Mouse (Mus musculus) ES-Bruce4 (cell line): ENCODE measurements around the gene Zfp42. TPM values are rescaled to one million over a fixed set of nuclear protein-coding genes. Genes with fewer than 3 reads are reported as not detected.
A peak's percentile ranks its signal among the peaks of the same experiment; 100 is the strongest.

Source experiments
- H3K27ac ChIP-seq: 2 replicates; pipeline ENCODE4 v1.5.1; 2012; ENCODE audit warnings: low read length, inconsistent platforms; ENCODE audit not compliant: insufficient read depth
- H3K27me3 ChIP-seq: 2 replicates; pipeline ENCODE4 v1.6.1; 2012; ENCODE audit warnings: mild to moderate bottlenecking, low read length, inconsistent platforms; ENCODE audit not compliant: control insufficient read depth, poor library complexity, insufficient read depth, severe bottlenecking
- H3K36me3 ChIP-seq: 2 replicates; pipeline ENCODE4 v1.6.1; 2012; ENCODE audit warnings: inconsistent platforms, mild to moderate bottlenecking, low read length, moderate library complexity; ENCODE audit not compliant: control insufficient read depth, poor library complexity, insufficient read depth, severe bottlenecking
- H3K4me1 ChIP-seq: one replicate; pipeline ENCODE4 v1.8.1; 2011; ENCODE audit warnings: low read length; ENCODE audit not compliant: control insufficient read depth, insufficient read depth
- H3K4me3 ChIP-seq: 2 replicates; pipeline ENCODE4 v1.5.1; 2011; ENCODE audit warnings: low read depth, mild to moderate bottlenecking, low read length
- H3K9ac ChIP-seq: 2 replicates; pipeline ENCODE4 v1.6.1; 2012; ENCODE audit warnings: low read depth, mild to moderate bottlenecking, inconsistent platforms; ENCODE audit not compliant: poor library complexity, severe bottlenecking
- H3K9me3 ChIP-seq: replicated peaks from 2 replicates; pipeline ENCODE4 v1.6.1; 2012; ENCODE audit warnings: mild to moderate bottlenecking, low read length, inconsistent platforms; ENCODE audit not compliant: control insufficient read depth, poor library complexity, insufficient read depth, severe bottlenecking
- CTCF ChIP-seq: IDR thresholded peaks from one replicate; pipeline ENCODE4 v1.8.1; 2011; ENCODE audit warnings: low read depth, low read length
- EP300 ChIP-seq: IDR thresholded peaks from 2 replicates; pipeline ENCODE4 v1.6.1; 2011; ENCODE audit warnings: low read depth, low read length; ENCODE audit not compliant: insufficient read depth
- POLR2A ChIP-seq: IDR thresholded peaks from one replicate; pipeline ENCODE4 v1.8.1; 2011; ENCODE audit warnings: low read length; ENCODE audit not compliant: insufficient read depth
- polyA plus RNA-seq: library from polyadenylated mRNA; stranded (reverse); fragments of >200 nt; gene quantifications from 2 replicates; pipeline ENCODE4 v1.2.4, GENCODE M21; 2011; ENCODE audit warnings: low read depth; ENCODE audit not compliant: missing spikeins, insufficient read depth, insufficient read length

Gene Zfp42
- polyA plus RNA-seq, 1 experiment = 67.5 TPM

GRCm38 (mm10) chr8:43329913-43330705 is 23.3 kb upstream of the Zfp42 start:
- Histone ChIP-seq H3K4me3 (no peak overlapping the region), H3K27me3 (no peaks in the 10 kb centered on the region), H3K27ac (no peak overlapping the region), H3K36me3 (no peaks in the 10 kb centered on the region), H3K4me1 (no peaks in the 10 kb centered on the region), H3K9ac (no peak overlapping the region), H3K9me3 (no peaks in the 10 kb centered on the region)
- no peak for TF ChIP-seq CTCF
- no peak for TF ChIP-seq POLR2A
- no peak for TF ChIP-seq EP300

- no peak for TF ChIP-seq POLR2A
- TF ChIP-seq EP300 = no peak
- no peak for TF ChIP-seq CTCF
- Histone ChIP-seq H3K4me1 (no peaks in the 10 kb centered on the region), H3K36me3 (no peaks in the 10 kb centered on the region), H3K27me3 (no peaks in the 10 kb centered on the region), H3K9ac (no peak overlapping the region), H3K9me3 (no peaks in the 10 kb centered on the region), H3K27ac (no peak overlapping the region), H3K4me3 (no peak overlapping the region)
These were observed 21.9 kb upstream of the Zfp42 start for GRCm38 (mm10) chr8:43328666-43329065.

GRCm38 (mm10) chr8:43320771-43321170 is 14.0 kb upstream of the Zfp42 start:
- Histone ChIP-seq H3K4me3 (no peak overlapping the region), H3K9ac (no peak overlapping the region), H3K4me1 (no peaks in the 10 kb centered on the region), H3K27me3 (no peaks in the 10 kb centered on the region), H3K27ac (peak overlapping the region; percentile 76), H3K9me3 (peaks cover 17% of the 10 kb centered on the region), H3K36me3 (no peaks in the 10 kb centered on the region)
- no peak for TF ChIP-seq CTCF
- no peak for TF ChIP-seq POLR2A
- TF ChIP-seq EP300 = no peak

DNA sequence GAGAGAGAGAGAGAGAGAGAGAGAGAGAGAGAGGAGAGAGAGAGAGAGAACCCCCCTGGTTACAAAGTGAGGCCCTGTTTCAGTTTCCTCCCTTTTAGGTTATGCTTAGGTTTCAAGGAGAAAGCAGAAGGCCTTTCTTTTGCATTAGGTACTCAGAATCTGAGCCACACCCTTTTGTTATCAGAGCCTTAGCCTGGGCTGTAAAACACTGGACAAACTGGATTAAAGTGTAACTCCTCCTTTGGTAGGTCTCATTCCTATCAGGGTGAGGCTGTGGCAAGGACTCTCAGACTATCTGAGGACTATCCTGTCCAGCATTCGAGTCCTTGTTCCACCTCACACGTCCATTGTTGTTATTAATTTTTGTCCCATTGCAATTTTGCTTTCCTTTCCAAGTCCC is 1.4 kb upstream of the Zfp42 start:
- no peak overlapping the region for H3K4me3 ChIP-seq
- H3K9ac ChIP-seq = peak overlapping the region; percentile 70
- no peaks in the 10 kb centered on the region for H3K9me3 ChIP-seq
- no peaks in the 10 kb centered on the region for H3K4me1 ChIP-seq
- no peak for TF ChIP-seq EP300
- TF ChIP-seq POLR2A = no peak
- TF ChIP-seq CTCF = no peak
- H3K36me3 ChIP-seq = peaks cover 9% of the 10 kb centered on the region
- peak overlapping the region; percentile 97 for H3K27ac ChIP-seq
- no peaks in the 10 kb centered on the region for H3K27me3 ChIP-seq

DNA sequence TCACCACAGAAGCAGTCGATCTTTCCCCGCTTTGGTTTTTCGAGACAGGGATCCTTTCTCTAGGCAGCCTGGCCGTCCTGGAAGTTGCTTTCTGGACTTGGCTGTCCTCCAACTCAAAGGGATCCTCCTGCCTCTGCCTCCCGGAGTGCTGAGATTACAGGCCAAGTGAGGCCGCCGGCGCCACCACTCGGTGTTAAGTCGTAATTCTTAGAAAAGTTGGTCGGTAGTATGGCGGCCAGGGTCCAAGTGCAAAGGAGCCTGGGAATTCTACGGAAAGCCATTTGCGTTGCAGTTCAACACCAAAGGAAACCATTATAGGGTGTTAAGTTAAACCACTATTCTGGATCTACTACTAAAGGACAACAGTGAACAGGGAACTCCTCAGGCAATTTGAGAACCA is 1.1 kb downstream of the Zfp42 start:
- no peaks in the 10 kb centered on the region for H3K27me3 ChIP-seq
- H3K36me3 ChIP-seq = peaks cover 29% of the 10 kb centered on the region
- H3K27ac ChIP-seq = peak overlapping the region; percentile 95
- TF ChIP-seq CTCF (peak; percentile 45), EP300 (no peak)
- no peaks in the 10 kb centered on the region for H3K4me1 ChIP-seq
- H3K9ac ChIP-seq = peak overlapping the region; percentile 95
- H3K4me3 ChIP-seq = peak overlapping the region; percentile 87
- no peaks in the 10 kb centered on the region for H3K9me3 ChIP-seq

- H3K9me3 ChIP-seq = no peaks in the 10 kb centered on the region
- peaks cover 72% of the 10 kb centered on the region for H3K36me3 ChIP-seq
- TF ChIP-seq CTCF (no peak), EP300 (no peak), POLR2A (no peak)
- no peak overlapping the region for H3K4me3 ChIP-seq
- H3K4me1 ChIP-seq = no peaks in the 10 kb centered on the region
- no peak overlapping the region for H3K9ac ChIP-seq
- no peak overlapping the region for H3K27ac ChIP-seq
- no peaks in the 10 kb centered on the region for H3K27me3 ChIP-seq
These were observed 7.0 kb downstream of the Zfp42 start for GRCm38 (mm10) chr8:43299796-43300195.
